Mouse (Mus musculus) brain, embryonic 14.5 days (tissue): ENCODE data around the gene Kcnj10. TPM values are rescaled to one million over a fixed set of nuclear protein-coding genes. Genes with fewer than 3 reads are reported as not detected.
A peak's percentile ranks its signal among the peaks of the same experiment; 100 is the strongest.

Experiments
- DNase-seq: peaks from one replicate; pipeline ENCODE4 v3.0.0-alpha.2; 2011; ENCODE audit warnings: low read depth
- CTCF ChIP-seq: fragments of 200-500 bp; IDR thresholded peaks from 2 replicates; pipeline ENCODE4 v1.5.1; 2012; ENCODE audit warnings: inconsistent platforms, mild to moderate bottlenecking, moderate library complexity, borderline replicate concordance; ENCODE audit not compliant: insufficient read depth, insufficient read length; ENCODE audit errors: extremely low read depth
- POLR2A ChIP-seq: fragments of 200-500 bp; IDR thresholded peaks from 2 replicates; pipeline ENCODE4 v1.6.1; 2012; ENCODE audit warnings: mild to moderate bottlenecking, inconsistent platforms, borderline replicate concordance; ENCODE audit not compliant: poor library complexity, insufficient read depth, insufficient read length, severe bottlenecking; ENCODE audit errors: extremely low read depth
- polyA plus RNA-seq: library from polyadenylated mRNA; depleted of rRNA; stranded (reverse); fragments of >200 nt; gene quantifications from 2 replicates; pipeline ENCODE4 v1.2.3, GENCODE M21; 2012

Gene Kcnj10
- polyA plus RNA-seq, 1 experiment: 5.9 TPM

DNA sequence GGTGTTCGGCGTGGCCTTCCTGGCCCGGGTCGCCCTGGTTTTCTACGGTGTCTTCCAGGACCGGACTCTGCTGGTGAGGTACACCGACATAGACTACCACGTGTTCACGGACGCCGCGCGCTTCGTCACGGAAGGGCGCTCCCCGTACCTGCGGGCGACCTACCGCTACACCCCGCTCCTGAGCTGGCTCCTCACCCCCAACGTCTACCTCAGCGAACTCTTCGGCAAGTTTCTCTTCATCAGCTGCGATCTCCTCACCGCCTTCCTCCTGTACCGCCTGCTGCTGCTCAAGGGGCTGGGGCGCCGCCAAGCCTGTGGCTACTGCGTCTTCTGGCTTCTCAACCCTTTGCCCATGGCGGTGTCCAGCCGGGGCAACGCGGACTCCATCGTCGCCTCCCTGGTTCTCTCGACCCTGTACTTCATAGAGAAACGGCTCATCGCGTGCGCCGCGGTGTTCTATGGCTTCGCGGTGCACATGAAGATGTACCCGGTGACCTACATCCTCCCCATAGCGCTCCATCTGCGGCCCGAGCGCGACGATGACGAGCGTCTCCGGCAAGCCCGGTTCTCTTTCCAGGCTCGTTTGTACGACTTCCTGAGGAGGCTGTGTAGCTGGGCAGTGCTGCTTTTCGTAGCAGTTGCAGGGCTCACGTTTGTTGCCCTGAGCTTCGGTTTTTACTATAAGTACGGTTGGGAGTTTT lies 35.9 kb downstream of the Kcnj10 start:
- TF ChIP-seq POLR2A: no peak
- TF ChIP-seq CTCF: no peak
- no peak for DNase-seq

DNA sequence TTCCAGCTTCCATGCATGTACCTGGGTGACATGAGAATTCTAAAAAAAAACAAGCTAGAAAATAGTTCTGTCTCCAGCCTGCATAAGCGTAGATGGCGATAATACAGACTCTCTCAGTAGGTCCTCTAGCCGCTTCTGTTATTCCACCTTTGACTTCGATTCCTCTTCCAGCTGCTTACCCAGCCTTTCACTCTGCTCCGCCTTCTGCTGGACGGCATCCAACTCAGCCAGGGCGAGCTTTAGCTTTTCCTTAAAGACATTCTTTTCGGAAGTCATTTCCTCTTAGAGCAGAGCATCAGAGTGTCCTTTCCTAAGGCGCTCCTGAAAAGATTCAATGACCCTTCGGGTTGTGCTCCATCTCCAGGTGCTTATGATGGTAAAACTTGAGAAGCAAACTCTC lies 39.1 kb downstream of the Kcnj10 start:
- TF ChIP-seq CTCF (no peak), POLR2A (no peak)
- DNase-seq: no peak

DNA sequence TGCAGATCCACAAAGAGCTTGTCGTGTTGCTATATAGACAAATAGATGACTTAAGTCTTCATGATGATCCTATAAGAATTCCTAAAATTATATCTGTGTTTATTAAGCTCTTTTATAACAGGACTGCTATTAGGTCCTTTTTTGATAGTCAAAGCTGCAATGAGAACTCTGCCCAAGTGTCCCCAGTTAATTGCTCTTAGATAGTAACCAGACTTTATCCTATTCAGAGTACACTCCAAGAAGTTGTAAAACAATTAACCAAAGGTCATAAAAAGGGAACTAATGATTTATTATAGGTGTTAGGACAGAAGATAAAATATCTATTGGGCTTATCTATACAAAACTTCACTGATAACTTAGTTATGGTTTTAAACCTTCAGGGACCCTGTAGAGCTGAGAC lies 41.1 kb downstream of the Kcnj10 start:
- TF ChIP-seq POLR2A: no peak
- no peak for TF ChIP-seq CTCF
- DNase-seq: no peak

DNA sequence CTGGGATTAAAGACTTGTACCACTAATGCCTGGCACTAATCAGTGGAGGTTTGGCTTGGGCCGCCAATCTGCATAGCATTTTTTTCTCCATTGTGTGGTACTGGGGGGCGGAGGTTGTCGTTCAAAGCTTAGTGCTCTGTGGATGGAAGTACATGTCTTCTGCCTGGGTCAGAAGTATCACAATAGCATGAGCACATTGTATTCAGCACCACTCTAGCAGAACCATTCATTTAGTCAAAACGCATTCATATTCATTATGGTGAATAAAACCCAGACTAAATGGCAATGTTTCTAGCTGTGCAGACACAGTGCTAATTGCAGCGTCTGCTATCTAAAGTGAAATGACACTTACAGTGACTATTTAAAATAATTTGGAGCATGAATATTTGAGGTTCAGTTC lies 46.2 kb downstream of the Kcnj10 start:
- DNase-seq: peak; percentile 63
- TF ChIP-seq POLR2A (no peak), CTCF (no peak)

DNA sequence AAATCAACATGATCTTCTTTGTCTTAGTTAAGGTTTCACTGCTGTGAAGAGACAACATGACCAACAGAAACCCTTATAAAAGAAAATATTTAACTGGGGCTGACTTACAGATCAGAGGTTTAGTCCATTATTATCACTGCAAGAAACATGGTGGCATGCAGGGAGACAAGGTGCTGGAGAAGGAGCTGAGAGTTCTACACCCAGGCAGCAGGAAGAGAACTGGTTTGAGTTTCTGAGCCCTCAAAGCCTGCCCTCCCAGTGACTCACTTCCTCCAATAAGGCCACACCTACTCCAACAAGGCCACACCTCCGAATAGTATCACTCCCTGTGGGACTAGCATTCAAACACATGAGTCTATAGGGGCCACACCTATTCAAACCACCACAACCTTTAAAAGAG lies 49.8 kb downstream of the Kcnj10 start:
- DNase-seq: no peak
- TF ChIP-seq POLR2A (no peak), CTCF (no peak)

DNA sequence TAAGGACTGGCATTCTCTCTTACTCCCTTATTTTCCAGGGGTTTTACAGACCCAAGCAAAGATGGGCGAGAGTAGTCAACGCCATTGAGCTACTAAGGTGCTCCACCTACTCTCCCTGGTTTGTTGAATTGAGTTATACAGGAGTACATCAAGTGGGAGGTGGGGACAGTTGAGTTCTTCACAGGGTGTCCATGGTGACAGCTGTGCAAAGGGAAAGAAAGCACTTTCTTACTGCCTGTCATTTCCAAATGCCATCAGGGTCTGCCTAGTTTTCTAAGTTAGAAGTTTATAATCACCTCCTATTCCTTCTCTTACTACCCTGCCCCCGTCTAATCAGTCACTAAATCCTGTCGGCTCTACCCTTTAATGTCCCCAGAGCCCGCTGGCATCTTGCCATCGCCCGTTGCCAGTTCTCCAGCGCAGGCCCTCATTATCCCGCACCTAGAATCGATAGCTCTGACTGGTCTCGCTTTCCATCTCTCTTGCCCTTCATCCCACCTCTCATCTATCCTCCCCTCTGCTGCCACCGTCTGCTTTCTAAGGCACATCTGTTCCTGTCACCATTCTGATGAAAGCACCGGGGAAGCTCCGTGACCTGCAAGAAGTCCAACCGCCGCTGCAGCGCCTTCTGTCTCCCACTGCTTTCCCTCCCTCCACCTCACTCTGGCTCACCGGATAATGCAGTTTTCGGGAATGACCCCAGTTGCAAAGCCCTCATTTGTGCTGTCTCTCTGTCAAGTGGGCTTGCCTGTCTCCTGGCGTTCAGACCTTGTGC lies 51.0 kb downstream of the Kcnj10 start:
- DNase-seq: peak; percentile 83
- TF ChIP-seq CTCF (no peak), POLR2A (no peak)

DNA sequence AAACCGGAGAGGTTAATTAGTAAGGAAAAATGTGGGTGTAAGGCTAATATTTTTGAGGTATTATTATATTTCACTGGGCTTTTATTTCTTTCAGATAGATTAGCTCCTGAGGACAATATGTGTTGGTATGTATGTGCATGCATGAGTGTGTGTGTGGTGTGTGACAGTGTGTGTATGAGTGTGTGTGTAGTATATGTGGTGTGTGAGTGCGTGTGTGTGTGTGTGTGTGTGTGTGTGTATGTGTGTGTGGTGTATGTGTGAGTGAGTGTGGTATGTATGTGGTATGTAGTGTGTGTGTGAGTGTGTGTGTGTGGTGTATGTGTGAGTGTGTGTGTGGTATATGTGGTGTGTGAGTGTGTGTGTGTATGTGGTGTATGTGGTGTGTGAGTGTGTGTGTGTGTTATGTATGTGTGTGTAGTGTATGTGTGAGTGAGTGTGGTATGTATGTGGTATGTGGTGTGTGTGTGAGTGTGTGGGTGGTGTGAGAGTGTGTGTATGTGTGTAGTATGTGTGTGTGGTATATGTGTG lies 51.7 kb downstream of the Kcnj10 start:
- DNase-seq: no peak
- TF ChIP-seq POLR2A: no peak
- TF ChIP-seq CTCF: no peak

DNA sequence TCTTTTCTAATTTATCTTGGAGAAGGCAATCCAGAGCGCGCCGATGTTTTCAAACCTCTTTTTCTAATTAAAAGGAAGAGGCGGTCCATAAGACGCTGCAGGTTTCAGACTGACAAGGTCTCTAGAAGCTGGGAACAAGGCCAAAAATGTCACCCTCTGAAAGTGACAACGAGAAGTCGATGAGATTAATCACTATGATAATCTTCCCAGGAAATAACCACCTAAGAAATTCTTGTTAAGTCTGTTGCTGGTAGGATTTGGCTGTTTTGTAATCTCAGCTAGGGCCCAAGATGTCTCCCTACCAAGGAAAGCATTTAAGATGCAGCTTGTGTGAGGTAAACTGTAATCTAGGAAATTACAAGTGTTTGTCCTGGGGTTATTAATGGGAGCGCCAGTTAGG lies 52.7 kb downstream of the Kcnj10 start:
- peak; percentile 65 for DNase-seq
- TF ChIP-seq CTCF (no peak), POLR2A (no peak)

DNA sequence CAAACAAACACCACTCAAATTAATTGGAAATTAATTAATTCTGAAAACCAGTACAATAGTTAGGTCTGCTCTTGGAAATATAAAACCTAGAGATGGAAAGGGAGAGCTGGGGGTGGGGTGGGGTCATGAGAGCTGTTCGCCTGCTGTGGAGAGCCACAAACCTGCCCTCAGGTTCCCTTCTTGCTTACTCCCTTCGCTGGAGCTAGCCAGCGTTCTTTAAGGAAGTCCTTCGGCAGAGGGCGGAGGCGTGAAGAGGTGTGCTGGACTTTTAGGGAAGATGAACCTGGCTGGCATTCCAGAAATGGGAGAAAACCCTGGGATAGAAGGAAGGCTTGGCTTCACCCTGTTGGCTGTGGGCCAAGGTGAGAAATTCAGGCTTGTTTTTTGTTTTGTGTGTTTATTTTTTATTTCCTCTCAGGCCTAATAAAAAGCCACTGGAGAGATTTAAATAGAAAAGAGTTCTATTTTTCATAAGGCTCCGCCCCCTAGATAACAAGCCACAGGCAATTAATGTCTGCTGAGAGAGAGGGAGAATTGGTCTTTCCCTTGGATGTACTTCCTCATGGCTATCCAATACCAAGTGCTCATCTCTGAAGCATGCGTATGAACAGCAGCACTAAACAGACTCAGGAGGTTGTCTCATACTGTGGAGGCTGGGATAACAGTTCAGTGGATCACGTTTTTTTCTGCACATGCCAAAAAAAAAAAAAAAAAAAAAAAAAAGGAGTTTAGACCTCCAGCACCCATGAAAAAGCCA lies 56.2 kb downstream of the Kcnj10 start:
- DNase-seq: no peak
- TF ChIP-seq CTCF (no peak), POLR2A (no peak)

DNA sequence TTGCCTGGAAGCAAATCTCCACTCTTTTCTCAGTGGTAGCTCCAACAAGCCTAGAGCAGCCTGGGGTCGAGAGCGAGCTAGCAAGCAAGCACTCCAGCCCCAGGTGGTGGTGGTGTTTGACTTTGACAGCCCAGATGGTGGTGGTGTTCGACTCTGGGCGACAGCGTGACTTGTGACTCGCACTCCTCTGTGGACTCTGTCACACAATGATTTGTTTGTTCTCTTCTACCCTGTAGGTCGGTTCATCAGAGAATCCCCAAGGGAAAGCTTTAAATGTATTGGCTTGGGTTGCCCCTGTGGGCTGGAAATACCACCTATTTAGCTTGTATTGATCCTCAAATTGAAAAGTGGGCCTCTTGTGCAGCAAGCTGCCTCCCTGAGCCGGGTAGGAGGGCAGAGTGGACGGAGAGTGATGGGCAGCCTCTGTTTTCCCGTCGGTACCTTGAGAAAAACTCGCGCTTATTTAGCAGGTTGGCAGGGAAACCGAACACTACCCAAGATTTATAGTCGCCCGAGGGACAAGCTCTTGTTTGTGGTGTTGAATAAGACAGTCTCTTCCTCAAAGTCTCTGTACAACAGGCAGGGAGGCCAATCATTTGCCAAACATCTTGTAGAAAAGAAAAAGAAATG lies 65.2 kb downstream of the Kcnj10 start:
- TF ChIP-seq CTCF (no peak), POLR2A (no peak)
- DNase-seq: no peak

DNA sequence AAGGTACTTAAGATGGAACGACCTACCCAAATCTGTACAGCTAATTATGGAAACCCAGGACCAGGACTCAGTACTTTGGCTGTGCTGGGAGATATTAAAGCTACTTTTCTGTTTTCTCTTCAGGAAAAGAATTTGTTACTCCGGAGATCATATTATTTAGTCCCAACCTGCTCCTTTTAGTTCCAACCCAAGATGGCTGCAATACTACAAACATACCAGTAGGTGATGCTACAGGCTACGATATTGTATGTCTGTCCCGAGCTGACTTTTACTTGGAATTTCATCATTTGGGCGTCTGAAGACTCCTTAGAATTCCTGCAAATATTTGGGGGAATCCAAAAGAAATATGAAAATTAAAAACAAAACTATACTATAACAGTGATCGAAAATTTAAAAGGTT lies 68.0 kb downstream of the Kcnj10 start:
- DNase-seq: peak; percentile 76
- TF ChIP-seq POLR2A (no peak), CTCF (peak; percentile 82)
